Mouse (Mus musculus): ENCODE measurements around the gene Cdh9. TPM values are rescaled to one million over a fixed set of nuclear protein-coding genes. Genes with fewer than 3 reads are reported as not detected.

Gene Cdh9
- polyA plus RNA-seq (2014; fragmentation: Nextera tagmentation; extraction: Ambion mirVana) = 0.11 and 0.61 TPM in 2 replicates

- Histone ChIP-seq H3K4me3 (ENCODE audit: low read depth, low read length) (peak within 1 kb of the TSS; percentile 33), H3K27ac (ENCODE audit: low read depth, low read length) (no peak within 1 kb of the TSS), H3K9ac (ENCODE audit: low read depth, low read length) (0 out of 2 replicates have a peak within 1 kb of the TSS, but pooled peaks have one; percentile 34), H3K9me3 (replicated peaks; ENCODE audit: control insufficient read depth, low read length) (no peaks in the 10 kb centered on the region), H3K4me2 (peak within 1 kb of the TSS; percentile 63), H3K36me3 (ENCODE audit: control insufficient read depth, insufficient read depth, low read length) (no peaks in the 10 kb centered on the region), H3K4me1 (ENCODE audit: control insufficient read depth, insufficient read depth, low read length) (no peaks in the 10 kb centered on the region), H3K27me3 (ENCODE audit: control insufficient read depth, insufficient read depth, low read length) (no peaks in the 10 kb centered on the region)
- WGBS (ENCODE audit: insufficient replicate concordance) = 10% methylated on average over 14 of the region's 14 CpGs
- ATAC-seq (replicated peaks; ENCODE audit: insufficient number of reproducible peaks, low FRiP score, low TSS enrichment) = no peak
Observed at GRCm38 (mm10) chr15:16728470-16729011, at the start of gene Cdh9. TSS of gene Cdh9 (plus strand) at chr15:16728756.

- no peaks in the 10 kb centered on the region for H3K9me3 ChIP-seq (replicated peaks; ENCODE audit: control insufficient read depth, low read length)
- H3K9ac ChIP-seq (ENCODE audit: low read depth, low read length) = no peak overlapping the region
- no peaks in the 10 kb centered on the region for H3K36me3 ChIP-seq (ENCODE audit: control insufficient read depth, insufficient read depth, low read length)
- 75% methylated on average over 5 of the region's 5 CpGs for WGBS (ENCODE audit: insufficient replicate concordance)
- no peaks in the 10 kb centered on the region for H3K4me1 ChIP-seq (ENCODE audit: control insufficient read depth, insufficient read depth, low read length)
- no peak overlapping the region for H3K4me2 ChIP-seq
- no peak overlapping the region for H3K27ac ChIP-seq (ENCODE audit: low read depth, low read length)
- ATAC-seq (replicated peaks; ENCODE audit: insufficient number of reproducible peaks, low FRiP score, low TSS enrichment) = no peak
- no peak overlapping the region for H3K4me3 ChIP-seq (ENCODE audit: low read depth, low read length)
- H3K27me3 ChIP-seq (ENCODE audit: control insufficient read depth, insufficient read depth, low read length) = no peaks in the 10 kb centered on the region
Observed at GRCm38 (mm10) chr15:16679096-16679495, 49.5 kb upstream of the Cdh9 start.

DNA sequence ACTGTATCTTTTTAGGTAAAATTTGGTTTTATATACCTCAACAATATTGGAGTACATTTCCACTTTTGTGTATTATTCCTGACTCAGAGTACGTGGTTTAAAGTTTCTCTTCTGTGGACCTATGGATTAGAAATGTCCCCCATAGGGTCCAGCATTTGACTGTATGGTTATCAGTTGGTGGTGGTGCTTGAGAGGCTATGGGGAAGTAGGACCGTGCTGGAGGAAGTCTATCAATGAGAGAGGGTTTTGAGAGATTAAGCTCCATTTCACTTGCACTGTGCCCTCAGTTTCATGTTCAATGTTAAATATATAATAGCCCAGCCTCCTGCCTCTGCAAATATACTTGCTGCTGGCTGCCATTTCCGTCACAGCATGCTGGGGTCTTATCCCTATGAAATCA is 28.7 kb upstream of the Cdh9 start:
- WGBS (ENCODE audit: insufficient replicate concordance) = 70% methylated on average over 3 of the region's 3 CpGs
- ATAC-seq (replicated peaks; ENCODE audit: insufficient number of reproducible peaks, low FRiP score, low TSS enrichment) = no peak
- H3K27me3 ChIP-seq (ENCODE audit: control insufficient read depth, insufficient read depth, low read length) = no peaks in the 10 kb centered on the region
- no peak overlapping the region for H3K9ac ChIP-seq (ENCODE audit: low read depth, low read length)
- H3K27ac ChIP-seq (ENCODE audit: low read depth, low read length) = no peak overlapping the region
- H3K9me3 ChIP-seq (replicated peaks; ENCODE audit: control insufficient read depth, low read length) = no peaks in the 10 kb centered on the region
- H3K36me3 ChIP-seq (ENCODE audit: control insufficient read depth, insufficient read depth, low read length) = no peaks in the 10 kb centered on the region
- no peaks in the 10 kb centered on the region for H3K4me1 ChIP-seq (ENCODE audit: control insufficient read depth, insufficient read depth, low read length)
- H3K4me3 ChIP-seq (ENCODE audit: low read depth, low read length) = no peak overlapping the region
- H3K4me2 ChIP-seq = no peak overlapping the region

DNA sequence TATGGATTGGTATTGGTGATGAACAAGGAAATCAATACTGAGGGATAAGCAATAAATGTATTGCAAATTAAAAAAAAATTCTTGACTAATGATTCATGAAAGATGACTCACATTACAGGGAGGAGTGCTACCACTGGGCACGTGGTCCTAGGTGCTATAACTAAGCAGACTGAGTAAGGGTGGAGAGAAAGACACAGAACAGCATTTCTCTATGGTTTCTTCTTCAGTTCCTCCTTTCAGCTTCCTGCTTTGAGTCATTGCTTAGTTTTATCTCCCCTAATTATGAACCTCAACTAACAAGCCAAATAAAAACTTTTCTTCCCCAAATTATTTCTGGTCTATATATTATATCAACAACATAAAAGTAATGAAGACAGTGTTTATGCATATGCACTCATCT is 26.2 kb upstream of the Cdh9 start:
- Histone ChIP-seq H3K4me2 (no peak overlapping the region), H3K4me3 (ENCODE audit: low read depth, low read length) (no peak overlapping the region), H3K27me3 (ENCODE audit: control insufficient read depth, insufficient read depth, low read length) (no peaks in the 10 kb centered on the region), H3K4me1 (ENCODE audit: control insufficient read depth, insufficient read depth, low read length) (no peaks in the 10 kb centered on the region), H3K9ac (ENCODE audit: low read depth, low read length) (no peak overlapping the region), H3K27ac (ENCODE audit: low read depth, low read length) (no peak overlapping the region), H3K9me3 (replicated peaks; ENCODE audit: control insufficient read depth, low read length) (no peaks in the 10 kb centered on the region), H3K36me3 (ENCODE audit: control insufficient read depth, insufficient read depth, low read length) (no peaks in the 10 kb centered on the region)
- ATAC-seq (replicated peaks; ENCODE audit: insufficient number of reproducible peaks, low FRiP score, low TSS enrichment) = no peak
- 71% methylated on average over 1 of the region's 1 CpGs for WGBS (ENCODE audit: insufficient replicate concordance)

- Histone ChIP-seq H3K4me3 (ENCODE audit: low read depth, low read length) (no peak overlapping the region), H3K4me1 (ENCODE audit: control insufficient read depth, insufficient read depth, low read length) (no peaks in the 10 kb centered on the region), H3K9ac (ENCODE audit: low read depth, low read length) (no peak overlapping the region), H3K36me3 (ENCODE audit: control insufficient read depth, insufficient read depth, low read length) (no peaks in the 10 kb centered on the region), H3K9me3 (replicated peaks; ENCODE audit: control insufficient read depth, low read length) (no peaks in the 10 kb centered on the region), H3K4me2 (no peak overlapping the region), H3K27ac (ENCODE audit: low read depth, low read length) (no peak overlapping the region), H3K27me3 (ENCODE audit: control insufficient read depth, insufficient read depth, low read length) (no peaks in the 10 kb centered on the region)
- 60% methylated on average over 4 of the region's 4 CpGs for WGBS (ENCODE audit: insufficient replicate concordance)
- ATAC-seq (replicated peaks; ENCODE audit: insufficient number of reproducible peaks, low FRiP score, low TSS enrichment) = no peak
Observed at GRCm38 (mm10) chr15:16739088-16739487, 10.5 kb downstream of the Cdh9 start.

DNA sequence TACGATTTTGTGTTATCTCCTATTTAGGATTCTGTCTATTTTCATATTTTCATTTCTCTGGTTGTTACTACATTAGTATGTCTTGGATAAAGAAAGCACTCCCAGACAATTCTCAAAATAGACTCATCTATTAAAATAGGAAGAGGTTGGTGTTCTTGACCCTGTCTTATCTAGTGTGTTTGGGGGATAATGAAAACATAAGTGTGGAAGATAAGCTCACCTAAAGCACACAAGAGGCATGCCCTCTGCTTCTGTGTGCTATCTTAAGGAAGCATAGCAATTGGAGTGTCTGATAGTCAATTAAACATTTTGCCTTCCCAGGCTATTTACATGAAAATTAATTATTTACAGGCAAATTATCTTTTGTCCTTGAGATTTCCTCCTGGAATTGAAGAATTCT is 18.1 kb downstream of the Cdh9 start:
- 81% methylated on average over 1 of the region's 1 CpGs for whole genome bisulfite sequencing (ENCODE audit: insufficient replicate concordance)
- Histone ChIP-seq H3K27ac (ENCODE audit: low read depth, low read length) (no peak overlapping the region), H3K4me1 (ENCODE audit: control insufficient read depth, insufficient read depth, low read length) (no peaks in the 10 kb centered on the region), H3K36me3 (ENCODE audit: control insufficient read depth, insufficient read depth, low read length) (no peaks in the 10 kb centered on the region), H3K27me3 (ENCODE audit: control insufficient read depth, insufficient read depth, low read length) (no peaks in the 10 kb centered on the region), H3K9ac (ENCODE audit: low read depth, low read length) (no peak overlapping the region), H3K4me2 (no peak overlapping the region), H3K9me3 (replicated peaks; ENCODE audit: control insufficient read depth, low read length) (no peaks in the 10 kb centered on the region), H3K4me3 (ENCODE audit: low read depth, low read length) (no peak overlapping the region)
- ATAC-seq (replicated peaks; ENCODE audit: insufficient number of reproducible peaks, low FRiP score, low TSS enrichment) = no peak

DNA sequence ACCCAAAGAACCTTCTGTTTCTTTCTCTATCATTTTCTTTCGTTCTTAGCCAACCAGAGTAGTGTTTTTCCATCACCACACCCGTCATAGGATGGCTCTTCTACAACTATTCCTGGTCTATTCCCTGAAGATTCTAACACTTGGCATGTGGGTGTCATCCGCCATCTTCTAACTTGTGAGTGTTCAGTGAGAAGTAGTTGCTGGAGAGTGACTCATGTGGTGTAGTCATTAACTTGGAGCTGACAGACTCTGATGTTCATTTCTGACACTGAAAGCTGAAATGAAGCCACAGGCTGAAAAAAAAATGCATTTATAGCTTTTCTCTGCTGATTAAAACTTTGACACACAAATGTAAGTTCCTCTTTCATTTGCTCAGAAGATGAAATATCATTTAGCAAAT is 34.7 kb downstream of the Cdh9 start:
- H3K27me3 ChIP-seq (ENCODE audit: control insufficient read depth, insufficient read depth, low read length) = no peaks in the 10 kb centered on the region
- H3K9ac ChIP-seq (ENCODE audit: low read depth, low read length) = no peak overlapping the region
- H3K9me3 ChIP-seq (replicated peaks; ENCODE audit: control insufficient read depth, low read length) = no peaks in the 10 kb centered on the region
- H3K4me1 ChIP-seq (ENCODE audit: control insufficient read depth, insufficient read depth, low read length) = no peaks in the 10 kb centered on the region
- no peak overlapping the region for H3K4me2 ChIP-seq
- no peak overlapping the region for H3K4me3 ChIP-seq (ENCODE audit: low read depth, low read length)
- WGBS (ENCODE audit: insufficient replicate concordance) = 69% methylated on average over 3 of the region's 3 CpGs
- no peak overlapping the region for H3K27ac ChIP-seq (ENCODE audit: low read depth, low read length)
- no peaks in the 10 kb centered on the region for H3K36me3 ChIP-seq (ENCODE audit: control insufficient read depth, insufficient read depth, low read length)
- no peak for ATAC-seq (replicated peaks; ENCODE audit: insufficient number of reproducible peaks, low FRiP score, low TSS enrichment)

DNA sequence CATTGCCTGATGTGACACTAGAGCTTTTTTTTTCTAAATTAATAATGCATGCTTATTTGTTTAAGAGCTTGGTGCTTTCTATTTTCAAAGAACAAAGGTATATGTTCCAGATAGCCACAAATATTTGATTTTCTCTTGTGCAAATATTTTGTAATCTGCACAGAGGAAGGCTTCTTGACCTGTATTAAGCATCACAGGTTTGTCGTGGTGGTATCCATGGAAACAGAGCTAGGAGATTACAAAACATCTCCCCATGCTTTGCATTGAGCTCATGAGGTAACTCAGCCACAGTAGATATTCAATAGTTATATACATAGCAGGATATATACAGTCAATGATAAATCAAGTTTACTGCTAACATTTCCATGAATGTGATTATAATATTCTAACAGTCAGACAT is 56.0 kb downstream of the Cdh9 start:
- H3K4me1 ChIP-seq (ENCODE audit: control insufficient read depth, insufficient read depth, low read length) = no peaks in the 10 kb centered on the region
- no peak overlapping the region for H3K27ac ChIP-seq (ENCODE audit: low read depth, low read length)
- no peaks in the 10 kb centered on the region for H3K9me3 ChIP-seq (replicated peaks; ENCODE audit: control insufficient read depth, low read length)
- no peak overlapping the region for H3K4me2 ChIP-seq
- ATAC-seq (replicated peaks; ENCODE audit: insufficient number of reproducible peaks, low FRiP score, low TSS enrichment) = no peak
- H3K4me3 ChIP-seq (ENCODE audit: low read depth, low read length) = no peak overlapping the region
- H3K9ac ChIP-seq (ENCODE audit: low read depth, low read length) = no peak overlapping the region
- 66% methylated on average over 1 of the region's 1 CpGs for WGBS (ENCODE audit: insufficient replicate concordance)
- no peaks in the 10 kb centered on the region for H3K27me3 ChIP-seq (ENCODE audit: control insufficient read depth, insufficient read depth, low read length)
- no peaks in the 10 kb centered on the region for H3K36me3 ChIP-seq (ENCODE audit: control insufficient read depth, insufficient read depth, low read length)

DNA sequence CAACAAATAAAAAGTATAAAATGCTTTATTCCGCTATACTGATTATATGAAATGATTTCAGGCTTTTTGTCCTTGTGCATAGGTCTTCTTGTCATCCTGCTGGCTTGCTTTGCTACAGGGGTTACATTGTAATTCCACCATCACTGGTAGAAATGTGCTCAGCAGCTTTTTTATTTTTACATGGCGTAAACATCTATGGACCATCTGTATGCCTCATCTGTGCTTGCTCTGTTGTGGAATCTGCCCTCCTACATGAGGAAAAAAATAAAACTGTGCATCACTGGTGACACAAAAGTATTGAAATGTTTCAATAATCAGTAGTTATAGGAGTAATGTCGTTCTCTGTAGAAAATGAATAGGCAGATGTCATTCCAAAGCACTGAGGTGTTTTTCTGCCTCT is 64.3 kb downstream of the Cdh9 start:
- no peak overlapping the region for H3K4me2 ChIP-seq
- no peak overlapping the region for H3K27ac ChIP-seq (ENCODE audit: low read depth, low read length)
- H3K36me3 ChIP-seq (ENCODE audit: control insufficient read depth, insufficient read depth, low read length) = no peaks in the 10 kb centered on the region
- no peak overlapping the region for H3K4me3 ChIP-seq (ENCODE audit: low read depth, low read length)
- 78% methylated on average over 3 of the region's 3 CpGs for WGBS (ENCODE audit: insufficient replicate concordance)
- no peaks in the 10 kb centered on the region for H3K9me3 ChIP-seq (replicated peaks; ENCODE audit: control insufficient read depth, low read length)
- ATAC-seq (replicated peaks; ENCODE audit: insufficient number of reproducible peaks, low FRiP score, low TSS enrichment) = no peak
- H3K9ac ChIP-seq (ENCODE audit: low read depth, low read length) = no peak overlapping the region
- H3K4me1 ChIP-seq (ENCODE audit: control insufficient read depth, insufficient read depth, low read length) = no peaks in the 10 kb centered on the region
- H3K27me3 ChIP-seq (ENCODE audit: control insufficient read depth, insufficient read depth, low read length) = no peaks in the 10 kb centered on the region

All from heart, embryonic 11.5 days (tissue).